Mouse (Mus musculus): Measurements from ENCODE around the gene Eml1. TPM values are rescaled to one million over a fixed set of nuclear protein-coding genes. Genes with fewer than 3 reads are reported as not detected.
A peak's percentile ranks its signal among the peaks of the same experiment; 100 is the strongest.

Gene Eml1
- total and polyA plus RNA-seq, 2 experiments from 2014 or later = 41.2 to 55.2 TPM

DNA sequence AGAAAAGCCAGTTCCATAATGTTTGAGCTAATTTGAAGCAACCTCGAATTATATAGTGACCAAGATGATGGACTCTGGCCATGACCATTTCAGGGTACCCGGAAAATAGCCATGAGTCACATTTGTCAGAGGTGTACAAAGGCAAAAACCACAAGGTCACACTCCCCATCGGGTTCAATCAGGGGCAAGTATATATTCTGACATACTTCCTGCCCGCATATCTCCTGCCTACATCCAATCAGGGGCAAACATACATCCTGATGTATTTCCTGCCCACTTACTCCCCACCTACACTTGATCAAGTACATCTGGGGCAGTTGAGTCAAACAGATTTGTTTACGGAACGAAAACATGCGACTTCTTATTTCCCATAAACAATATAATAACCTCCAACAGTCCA is 77.6 kb downstream of the Eml1 start:
- no peak overlapping the region for H3K9ac ChIP-seq (replicated peaks; ENCODE audit: low read length)
- DNase-seq (ENCODE audit: low spot score) (no peak), ATAC-seq (no peak)
- H3K4me1 ChIP-seq (ENCODE audit: insufficient read depth, low read length) = peaks cover 26% of the 10 kb centered on the region
- H3K9me3 ChIP-seq (ENCODE audit: low read length) = no peaks in the 10 kb centered on the region
- TF ChIP-seq CTCF (IDR thresholded peaks at IDR 0.05; ENCODE audit: low read depth) = no peak
- no peak overlapping the region for H3K4me2 ChIP-seq (ENCODE audit: low read depth, low read length)
- no peaks in the 10 kb centered on the region for H3K27me3 ChIP-seq (ENCODE audit: insufficient read depth, low read length)
- no peaks in the 10 kb centered on the region for H3K36me3 ChIP-seq (ENCODE audit: insufficient read depth, low read length)
- H3K4me3 ChIP-seq (ENCODE audit: low read length) = no peak overlapping the region
- 90% methylated on average over 7 of the region's 7 CpGs for WGBS
- H3K27ac ChIP-seq = no peak overlapping the region

DNA sequence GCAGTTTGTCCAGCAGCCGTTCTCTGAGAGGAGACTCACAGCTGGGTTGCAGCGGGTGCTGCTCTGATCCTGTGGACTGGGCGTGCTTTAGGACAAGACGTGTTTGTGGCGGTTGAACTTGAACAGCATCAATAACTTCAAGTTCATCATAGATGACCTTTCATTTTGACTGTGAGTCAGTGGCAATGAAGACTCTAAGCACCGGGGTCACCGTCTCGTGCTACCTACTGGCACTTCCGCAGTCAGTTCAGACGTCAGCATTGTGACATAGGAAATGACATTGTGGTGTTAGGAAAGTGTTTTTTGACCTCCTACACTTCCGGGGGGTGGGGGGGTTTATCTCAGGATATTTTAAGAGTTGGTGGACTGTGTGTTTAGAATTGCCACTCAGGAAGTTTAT is 79.2 kb downstream of the Eml1 start:
- H3K27ac ChIP-seq = no peak overlapping the region
- WGBS = 76% methylated on average over 11 of the region's 11 CpGs
- H3K36me3 ChIP-seq (ENCODE audit: insufficient read depth, low read length) = no peaks in the 10 kb centered on the region
- ATAC-seq (no peak), DNase-seq (ENCODE audit: low spot score) (no peak)
- no peak overlapping the region for H3K4me3 ChIP-seq (ENCODE audit: low read length)
- TF ChIP-seq CTCF (IDR thresholded peaks at IDR 0.05; ENCODE audit: low read depth) = no peak
- H3K9ac ChIP-seq (replicated peaks; ENCODE audit: low read length) = no peak overlapping the region
- H3K27me3 ChIP-seq (ENCODE audit: insufficient read depth, low read length) = no peaks in the 10 kb centered on the region
- H3K9me3 ChIP-seq (ENCODE audit: low read length) = no peaks in the 10 kb centered on the region
- 0 out of 2 replicates have a peak, but pooled peaks cover 11% of the 10 kb centered on the region for H3K4me1 ChIP-seq (ENCODE audit: insufficient read depth, low read length)
- no peak overlapping the region for H3K4me2 ChIP-seq (ENCODE audit: low read depth, low read length)

DNA sequence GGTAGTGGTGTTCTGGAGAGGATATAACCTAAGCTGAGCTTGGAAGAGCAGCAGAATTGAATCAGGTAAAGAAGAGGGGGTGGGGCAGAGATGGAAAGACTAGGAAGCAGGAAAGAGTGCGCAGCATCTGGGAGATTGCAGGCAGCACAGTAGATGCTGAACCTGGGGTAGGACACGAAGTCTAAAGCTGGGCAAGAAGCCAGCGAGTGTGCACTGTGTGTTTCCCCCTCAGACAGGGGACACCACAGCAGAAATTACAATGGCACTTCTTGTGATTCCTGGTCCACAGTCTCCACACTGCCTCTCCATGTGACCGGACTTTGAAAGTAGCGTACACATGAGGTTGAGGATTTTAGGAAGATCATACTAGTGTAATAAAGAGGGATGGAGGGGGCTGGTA is 79.8 kb downstream of the Eml1 start:
- 51% methylated on average over 5 of the region's 5 CpGs for WGBS
- Histone ChIP-seq H3K4me3 (ENCODE audit: low read length) (no peak overlapping the region), H3K27ac (no peak overlapping the region), H3K36me3 (ENCODE audit: insufficient read depth, low read length) (no peaks in the 10 kb centered on the region), H3K9me3 (ENCODE audit: low read length) (no peaks in the 10 kb centered on the region), H3K4me1 (ENCODE audit: insufficient read depth, low read length) (0 out of 2 replicates have a peak, but pooled peaks cover 11% of the 10 kb centered on the region), H3K9ac (replicated peaks; ENCODE audit: low read length) (no peak overlapping the region), H3K27me3 (ENCODE audit: insufficient read depth, low read length) (no peaks in the 10 kb centered on the region), H3K4me2 (ENCODE audit: low read depth, low read length) (no peak overlapping the region)
- ATAC-seq (no peak), DNase-seq (ENCODE audit: low spot score) (peak; percentile 51)
- TF ChIP-seq CTCF (IDR thresholded peaks at IDR 0.05; ENCODE audit: low read depth) = no peak

DNA sequence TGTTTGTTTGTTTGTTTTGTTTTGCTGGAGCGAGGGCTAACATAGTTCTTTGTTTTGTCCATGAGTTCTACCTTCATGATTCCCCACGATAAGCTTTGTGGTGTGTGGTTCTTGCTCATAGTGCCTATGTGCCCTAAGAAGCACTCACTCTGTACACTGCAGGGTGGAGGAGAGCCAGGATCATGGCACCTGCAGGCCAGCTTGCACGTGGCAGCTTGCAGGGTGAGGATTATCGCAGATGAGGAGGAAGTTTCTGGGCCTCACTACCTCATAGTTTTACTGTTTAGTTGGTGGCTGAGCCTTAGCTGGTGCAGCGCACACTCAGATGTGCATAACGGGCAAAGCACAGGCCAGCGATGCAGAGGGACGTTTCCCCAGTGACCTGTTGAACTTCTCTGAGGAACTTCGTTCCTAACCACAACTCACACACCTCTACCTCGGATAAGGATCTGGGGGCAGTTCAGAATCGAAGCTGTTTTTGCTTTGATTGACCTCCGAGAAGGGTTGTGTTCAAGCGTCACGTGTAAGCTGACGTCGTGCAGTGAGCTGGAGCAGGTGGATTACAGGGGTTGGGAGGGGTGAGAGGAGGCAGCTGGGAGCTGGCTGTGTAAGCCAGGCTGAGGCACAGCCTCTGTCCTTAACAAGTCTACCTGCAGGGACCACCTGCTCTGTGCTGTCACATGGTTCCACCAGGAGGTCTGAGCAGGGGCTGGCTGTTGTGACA is 81.6 kb downstream of the Eml1 start:
- no peak overlapping the region for H3K27ac ChIP-seq
- no peak for TF ChIP-seq CTCF (IDR thresholded peaks at IDR 0.05; ENCODE audit: low read depth)
- 0 out of 2 replicates have a peak, but pooled peaks cover 11% of the 10 kb centered on the region for H3K4me1 ChIP-seq (ENCODE audit: insufficient read depth, low read length)
- no peaks in the 10 kb centered on the region for H3K36me3 ChIP-seq (ENCODE audit: insufficient read depth, low read length)
- no peaks in the 10 kb centered on the region for H3K9me3 ChIP-seq (ENCODE audit: low read length)
- H3K4me3 ChIP-seq (ENCODE audit: low read length) = no peak overlapping the region
- H3K9ac ChIP-seq (replicated peaks; ENCODE audit: low read length) = no peak overlapping the region
- no peak overlapping the region for H3K4me2 ChIP-seq (ENCODE audit: low read depth, low read length)
- WGBS = 56% methylated on average over 16 of the region's 16 CpGs
- H3K27me3 ChIP-seq (ENCODE audit: insufficient read depth, low read length) = no peaks in the 10 kb centered on the region
- ATAC-seq = no peak
- no peak for DNase-seq (ENCODE audit: low spot score)

DNA sequence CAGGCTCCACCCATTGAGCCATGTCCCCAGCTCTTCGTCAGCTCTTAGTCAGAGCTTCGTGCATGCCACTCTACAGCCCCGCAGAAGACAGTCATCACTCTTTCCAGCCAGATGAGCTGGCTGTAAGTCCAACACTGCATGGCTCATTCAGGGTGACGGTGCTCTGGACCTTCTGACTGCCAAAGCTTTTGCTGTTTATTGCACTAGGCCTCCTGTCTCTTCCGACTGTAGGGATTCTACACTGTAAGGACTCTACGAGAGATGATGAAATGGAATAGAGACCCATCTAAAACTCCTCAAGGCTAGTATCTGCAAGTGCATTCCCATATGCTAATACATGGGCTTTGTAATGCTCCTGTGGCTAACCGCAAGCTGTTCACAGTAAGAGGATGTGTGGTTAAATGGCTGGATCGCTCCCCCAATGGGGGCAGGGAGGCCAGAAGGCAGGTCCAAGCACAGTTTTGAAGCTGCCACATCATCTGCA is 82.8 kb downstream of the Eml1 start:
- no peak for DNase-seq (ENCODE audit: low spot score)
- TF ChIP-seq CTCF (IDR thresholded peaks at IDR 0.05; ENCODE audit: low read depth) = no peak

DNA sequence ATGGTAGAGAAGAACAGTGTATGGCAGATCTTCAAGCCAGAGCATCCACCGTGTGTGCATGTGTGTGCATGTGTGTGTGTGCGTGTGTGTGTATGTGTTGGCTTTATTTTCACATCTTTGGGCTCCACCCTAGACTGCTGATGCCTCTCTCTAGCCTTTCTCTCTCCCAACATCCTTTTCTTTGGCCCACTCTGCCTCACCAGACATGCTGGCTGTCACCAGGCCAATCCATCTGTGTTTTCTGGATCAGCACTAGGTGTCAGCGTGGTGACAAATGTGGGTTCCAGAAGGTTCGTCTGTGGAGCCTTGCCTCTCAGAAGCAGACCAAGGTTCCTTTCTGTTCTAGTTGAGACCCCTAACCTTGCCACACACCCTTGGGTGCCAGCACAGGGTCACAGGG is 84.2 kb downstream of the Eml1 start:
- DNase-seq (ENCODE audit: low spot score) (peak; percentile 43), ATAC-seq (no peak; the same call in 1 of the 2 replicates)
- no peak overlapping the region for H3K4me2 ChIP-seq (ENCODE audit: low read depth, low read length)
- H3K4me3 ChIP-seq (ENCODE audit: low read length) = no peak overlapping the region
- H3K9me3 ChIP-seq (ENCODE audit: low read length) = no peaks in the 10 kb centered on the region
- H3K27me3 ChIP-seq (ENCODE audit: insufficient read depth, low read length) = no peaks in the 10 kb centered on the region
- TF ChIP-seq CTCF (IDR thresholded peaks at IDR 0.05; ENCODE audit: low read depth) = no peak
- 0 out of 2 replicates have a peak, but pooled peaks cover 11% of the 10 kb centered on the region for H3K4me1 ChIP-seq (ENCODE audit: insufficient read depth, low read length)
- H3K9ac ChIP-seq (replicated peaks; ENCODE audit: low read length) = no peak overlapping the region
- no peak overlapping the region for H3K27ac ChIP-seq
- H3K36me3 ChIP-seq (ENCODE audit: insufficient read depth, low read length) = no peaks in the 10 kb centered on the region
- 63% methylated on average over 4 of the region's 4 CpGs for WGBS

More for the DNA sequence above, 82.8 kb downstream of the Eml1 start:
- no peak overlapping the region for H3K9ac ChIP-seq (replicated peaks; ENCODE audit: low read length)
- H3K4me3 ChIP-seq (ENCODE audit: low read length) = no peak overlapping the region
- ATAC-seq = no peak
- H3K4me1 ChIP-seq (ENCODE audit: insufficient read depth, low read length) = 0 out of 2 replicates have a peak, but pooled peaks cover 11% of the 10 kb centered on the region
- 69% methylated on average over 8 of the region's 8 CpGs for WGBS
- no peak overlapping the region for H3K27ac ChIP-seq
- no peaks in the 10 kb centered on the region for H3K27me3 ChIP-seq (ENCODE audit: insufficient read depth, low read length)
- no peaks in the 10 kb centered on the region for H3K9me3 ChIP-seq (ENCODE audit: low read length)
- H3K36me3 ChIP-seq (ENCODE audit: insufficient read depth, low read length) = no peaks in the 10 kb centered on the region
- no peak overlapping the region for H3K4me2 ChIP-seq (ENCODE audit: low read depth, low read length)

DNA sequence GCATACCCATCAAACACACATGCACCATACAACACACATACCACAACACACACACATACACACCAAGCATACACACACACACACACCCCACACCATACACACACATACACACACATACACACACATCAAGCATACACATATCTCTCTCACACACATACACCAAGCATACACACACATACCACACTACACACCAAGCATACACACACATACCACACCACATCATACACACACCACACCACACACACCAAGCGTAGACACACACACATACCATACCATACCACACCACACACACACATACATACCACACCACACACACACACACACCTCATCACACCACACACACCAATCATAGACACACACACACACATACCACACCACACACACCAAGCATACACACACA is 102.1 kb downstream of the Eml1 start:
- H3K36me3 ChIP-seq (ENCODE audit: insufficient read depth, low read length) = peaks cover 10% of the 10 kb centered on the region; the same call in 1 of the 2 replicates
- WGBS = 94% methylated on average over 1 of the region's 1 CpGs
- H3K4me1 ChIP-seq (ENCODE audit: insufficient read depth, low read length) = no peaks in the 10 kb centered on the region
- no peak overlapping the region for H3K4me3 ChIP-seq (ENCODE audit: low read length)
- H3K9ac ChIP-seq (replicated peaks; ENCODE audit: low read length) = no peak overlapping the region
- H3K27ac ChIP-seq = no peak overlapping the region
- DNase-seq (ENCODE audit: low spot score) (no peak), ATAC-seq (no peak)
- H3K9me3 ChIP-seq (ENCODE audit: low read length) = no peaks in the 10 kb centered on the region
- H3K4me2 ChIP-seq (ENCODE audit: low read depth, low read length) = no peak overlapping the region
- H3K27me3 ChIP-seq (ENCODE audit: insufficient read depth, low read length) = no peaks in the 10 kb centered on the region
- no peak for TF ChIP-seq CTCF (IDR thresholded peaks at IDR 0.05; ENCODE audit: low read depth)

All from hindbrain, postnatal 0 days (tissue).